ENCODE assay signal across 8 mouse cellular contexts in genomic region chr4:154797834-154798233, GRCm38 (mm10). TPM values are rescaled to one million over a fixed set of nuclear protein-coding genes. Genes with fewer than 3 reads are reported as not detected.
DNase-seq lines count a peak whose midpoint lies in the region; ATAC-seq and TF ChIP-seq lines count a peak whose summit lies in the region.

No protein-coding gene starts in this region.

- TF ChIP-seq CTCF in kidney, adult 2 months (conservative IDR thresholded peaks at IDR 0.05; ENCODE audit: insufficient read depth, insufficient read length, low read depth, low read length) = peak; percentile 83

- TF ChIP-seq POLR2A in kidney, adult 2 months (IDR thresholded peaks at IDR 0.05; ENCODE audit: low read depth, low read length) = no peak

- H3K9me3 ChIP-seq in kidney, embryonic 15.5 days (replicated peaks) = no peaks in the 10 kb centered on the region

- no peaks in the 10 kb centered on the region for H3K27me3 ChIP-seq in kidney, adult 2 months (replicated peaks; ENCODE audit: control insufficient read depth, insufficient read depth, low read length)
- H3K27me3 ChIP-seq in kidney, embryonic 15.5 days = peaks cover 76% of the 10 kb centered on the region

- H3K27ac ChIP-seq in kidney, adult 2 months (ENCODE audit: insufficient read depth, low read depth, low read length) = no peak overlapping the region
- H3K27ac ChIP-seq in kidney, embryonic 15.5 days = no peak overlapping the region

- ATAC-seq in kidney, embryonic 15.5 days (replicated peaks; ENCODE audit: low FRiP score) = no peak
- ATAC-seq in monocyte, adult 5-6 weeks (replicated peaks; ENCODE audit: insufficient number of reproducible peaks, low FRiP score, low TSS enrichment, poor library complexity, severe bottlenecking) = no peak

- no peaks in the 10 kb centered on the region for H3K4me1 ChIP-seq in kidney, adult 2 months (ENCODE audit: control insufficient read depth, insufficient read depth, low read length)
- peaks cover 13% of the 10 kb centered on the region for H3K4me1 ChIP-seq in kidney, embryonic 15.5 days

- WGBS in kidney, adult 2 months = 7% methylated on average over 4 of the region's 4 CpGs
- WGBS in kidney, embryonic 15.5 days = 9% methylated on average over 4 of the region's 4 CpGs

- H3K4me2 ChIP-seq in kidney, embryonic 15.5 days = no peak overlapping the region

- H3K36me3 ChIP-seq in kidney, adult 2 months (ENCODE audit: control insufficient read depth, insufficient read depth, low read length) = no peaks in the 10 kb centered on the region
- H3K36me3 ChIP-seq in kidney, embryonic 15.5 days = no peaks in the 10 kb centered on the region

- intact Hi-C loops in gastrocnemius, postnatal 14 days (cut with DNase I; ENCODE audit: low total_unique reads) = no loop called here
- intact Hi-C loops in left cerebral cortex, postnatal 14 days (cut with DNase I) = loop anchor here (10.0 kb wide), 1 partner anchor 473 kb away; no protein-coding TSS in a partner anchor

- H3K4me3 ChIP-seq in kidney, adult 2 months (ENCODE audit: insufficient read depth, low read depth, low read length) = no peak overlapping the region
- no peak overlapping the region for H3K4me3 ChIP-seq in kidney, embryonic 15.5 days (replicated peaks)

- DNase-seq in kidney, adult 2 months = peak; percentile 61
- peak; percentile 39 for DNase-seq in MN1 (ENCODE audit: low spot score)
- DNase-seq in c-Kit-positive CD71-positive TER-119-positive erythroid progenitor cells, embryonic 14.5 days (ENCODE audit: low spot score) = peak; percentile 37
- DNase-seq in gastrocnemius, postnatal 14 days = peak; percentile 36
- peak; percentile 60 to 65 for DNase-seq in left cerebral cortex, postnatal 14 days (ENCODE audit: low spot score in 2 of 2)
- DNase-seq in retina, adult 2 months (ENCODE audit: low read depth, low spot score) = peak; percentile 20

- H3K9ac ChIP-seq in kidney, embryonic 15.5 days = no peak overlapping the region

RNA-seq across cellular contexts. Expression of gene Ttc34, which starts 39.4 kb away (rescaled TPM):
- polyA plus RNA-seq in kidney, adult 2 months (2012; rRNA removed) = 0.05 TPM in 1 of 2 replicates, not detected in the other
- 0.18 and 0.99 TPM in 2 replicates for polyA plus RNA-seq in kidney, embryonic 15.5 days (2015; fragmentation: Nextera tagmentation; extraction: Ambion mirVana)
- not detected for total RNA-seq in gastrocnemius, postnatal 14 days (2021)
- 1 to 10 TPM; 2.3 to 3.9 TPM for total RNA-seq in left cerebral cortex, postnatal 14 days (2021)
- total RNA-seq in monocyte, adult 5-6 weeks (2017) = not detected in 3 replicates
